Mouse (Mus musculus): ENCODE results near the gene Kifc5b. TPM values are rescaled to one million over a fixed set of nuclear protein-coding genes. Genes with fewer than 3 reads are reported as not detected.

Kifc5b gene
- 9.9 and 15.7 TPM in 2 replicates for polyA plus RNA-seq (2012; rRNA removed)

DNA sequence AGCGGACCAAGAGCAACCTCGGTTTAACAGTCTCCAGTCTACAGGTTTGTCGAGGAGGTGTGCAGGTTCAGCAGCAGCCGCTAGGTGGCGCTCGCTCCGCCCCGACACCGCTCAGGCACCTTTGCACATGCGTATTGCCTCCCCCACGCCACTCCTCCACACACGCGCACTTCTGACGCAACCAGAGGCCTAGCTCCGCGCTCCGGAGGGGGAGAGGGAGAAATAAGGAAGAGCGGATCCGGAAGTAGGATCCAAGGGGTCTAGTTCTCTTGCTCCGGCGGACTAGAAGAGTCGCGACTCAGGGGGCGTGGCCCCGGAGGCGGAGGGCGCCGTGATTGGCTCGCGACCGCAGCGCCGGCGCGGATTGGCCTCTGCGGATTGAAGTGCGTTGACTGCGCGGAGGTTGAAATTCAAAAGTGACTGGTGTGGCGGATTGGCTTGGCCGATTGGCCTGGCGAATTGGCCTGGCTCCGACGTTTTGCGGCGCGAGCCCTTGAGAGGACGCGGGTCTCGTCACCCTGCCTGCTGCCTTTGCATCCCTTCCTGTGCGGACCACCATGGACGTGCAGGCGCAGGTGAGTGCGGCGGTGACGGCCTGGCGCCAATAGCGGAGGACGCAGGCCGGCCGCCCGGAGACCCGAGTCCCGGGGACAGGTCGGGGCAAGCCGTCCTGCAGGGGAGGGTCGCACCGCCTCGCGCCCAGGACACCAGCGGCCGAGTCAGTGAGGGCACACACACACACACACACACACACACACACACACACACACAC is at the start of gene Kifc5b:
Kifc5b (plus strand) TSS at position 381 of the 772 bp plus-strand sequence.
- peak; percentile 100 for DNase-seq (ENCODE audit: low read depth)
- no peak for TF ChIP-seq POLR2A (IDR thresholded peaks at IDR 0.05; ENCODE audit: borderline replicate concordance, extremely low read depth, insufficient read depth, insufficient read length, poor library complexity, severe bottlenecking)
- peak; percentile 100 for TF ChIP-seq CTCF (IDR thresholded peaks at IDR 0.05; ENCODE audit: borderline replicate concordance, extremely low read depth, insufficient read depth, insufficient read length)

DNA sequence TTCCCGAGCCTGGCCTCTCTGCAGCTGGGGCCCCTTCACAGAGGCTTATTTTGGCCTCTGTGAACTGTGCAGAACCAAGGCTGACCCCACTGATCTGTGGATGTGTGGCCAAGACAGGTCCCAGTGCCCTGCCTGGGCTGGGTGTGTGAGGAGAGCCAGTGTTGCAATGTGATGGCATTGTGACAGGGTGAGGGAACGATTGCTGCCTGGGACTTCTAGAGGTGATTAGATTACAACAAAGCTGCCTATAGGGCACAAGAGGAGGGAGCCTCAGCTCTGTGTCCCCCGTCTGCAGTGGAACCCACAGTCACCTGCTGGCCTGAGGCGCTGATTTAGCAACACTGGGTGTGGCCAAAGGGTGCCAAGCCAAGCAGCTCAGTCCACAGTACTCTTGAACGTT is 48.1 kb upstream of the Kifc5b start:
- DNase-seq (ENCODE audit: low read depth) = no peak
- TF ChIP-seq CTCF (IDR thresholded peaks at IDR 0.05; ENCODE audit: borderline replicate concordance, extremely low read depth, insufficient read depth, insufficient read length) = no peak
- TF ChIP-seq POLR2A (IDR thresholded peaks at IDR 0.05; ENCODE audit: borderline replicate concordance, extremely low read depth, insufficient read depth, insufficient read length, poor library complexity, severe bottlenecking) = no peak

DNA sequence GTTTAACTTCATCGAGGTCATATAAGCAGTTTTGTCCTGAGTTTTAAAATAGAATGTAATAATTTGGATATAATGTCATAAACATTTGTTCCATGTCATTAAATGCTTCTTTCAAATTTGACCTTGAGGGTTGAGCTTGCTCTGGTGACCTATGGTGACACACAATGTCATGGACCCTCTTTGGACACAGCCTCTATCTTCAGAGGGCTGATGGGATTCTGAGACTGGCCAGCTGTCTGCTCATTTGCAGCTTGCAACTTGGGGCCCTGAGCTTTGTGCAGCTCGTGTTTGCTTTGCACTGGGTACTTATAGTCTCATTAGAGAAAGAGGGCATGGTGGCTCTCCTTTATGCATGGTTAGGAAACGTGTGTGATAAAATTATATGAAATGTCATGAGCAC is 44.0 kb upstream of the Kifc5b start:
- TF ChIP-seq CTCF (IDR thresholded peaks at IDR 0.05; ENCODE audit: borderline replicate concordance, extremely low read depth, insufficient read depth, insufficient read length) = no peak
- no peak for TF ChIP-seq POLR2A (IDR thresholded peaks at IDR 0.05; ENCODE audit: borderline replicate concordance, extremely low read depth, insufficient read depth, insufficient read length, poor library complexity, severe bottlenecking)
- DNase-seq (ENCODE audit: low read depth) = no peak

DNA sequence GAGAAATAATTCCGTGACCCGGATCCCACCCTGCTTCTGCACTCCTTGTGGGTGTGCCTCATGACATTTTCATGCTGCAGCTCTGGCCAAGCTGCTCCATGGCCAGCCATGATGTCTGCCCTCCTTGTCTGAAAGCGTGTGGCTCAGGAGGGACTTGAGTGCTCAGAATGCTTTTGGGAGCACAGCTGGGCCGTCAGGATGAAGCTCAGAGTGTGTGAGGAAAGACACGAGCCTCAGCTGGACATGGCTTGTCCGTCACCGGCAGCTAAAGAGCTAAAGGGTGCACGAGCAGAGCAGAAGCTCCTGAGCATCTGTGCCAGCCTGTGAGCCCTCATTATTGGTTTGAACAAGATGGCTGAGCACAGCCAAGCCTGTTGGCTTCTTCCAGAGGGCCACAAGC is 43.4 kb upstream of the Kifc5b start:
- no peak for DNase-seq (ENCODE audit: low read depth)
- TF ChIP-seq CTCF (IDR thresholded peaks at IDR 0.05; ENCODE audit: borderline replicate concordance, extremely low read depth, insufficient read depth, insufficient read length) (no peak), POLR2A (IDR thresholded peaks at IDR 0.05; ENCODE audit: borderline replicate concordance, extremely low read depth, insufficient read depth, insufficient read length, poor library complexity, severe bottlenecking) (no peak)

DNA sequence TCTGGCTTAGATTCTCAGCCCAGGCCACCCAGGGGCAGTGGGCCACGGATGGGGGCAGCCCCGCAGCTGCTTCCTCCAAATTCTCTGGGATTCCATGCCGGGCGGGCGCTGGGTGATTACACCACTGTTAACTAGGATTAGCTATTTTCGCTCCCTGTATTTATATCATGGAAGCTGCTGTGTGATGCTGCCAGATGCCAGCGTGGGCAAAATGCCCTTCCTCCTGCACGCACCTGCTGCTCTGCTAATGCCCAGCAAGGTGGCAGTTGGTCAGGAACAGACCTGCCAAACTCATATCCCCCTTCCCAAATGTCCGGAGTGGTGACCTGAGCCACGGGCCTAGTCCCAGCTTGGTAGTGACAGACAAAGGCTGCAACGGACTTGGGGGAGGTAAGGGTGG is 42.3 kb upstream of the Kifc5b start:
- peak; percentile 6 for DNase-seq (ENCODE audit: low read depth)
- TF ChIP-seq POLR2A (IDR thresholded peaks at IDR 0.05; ENCODE audit: borderline replicate concordance, extremely low read depth, insufficient read depth, insufficient read length, poor library complexity, severe bottlenecking) (no peak), CTCF (IDR thresholded peaks at IDR 0.05; ENCODE audit: borderline replicate concordance, extremely low read depth, insufficient read depth, insufficient read length) (no peak)

DNA sequence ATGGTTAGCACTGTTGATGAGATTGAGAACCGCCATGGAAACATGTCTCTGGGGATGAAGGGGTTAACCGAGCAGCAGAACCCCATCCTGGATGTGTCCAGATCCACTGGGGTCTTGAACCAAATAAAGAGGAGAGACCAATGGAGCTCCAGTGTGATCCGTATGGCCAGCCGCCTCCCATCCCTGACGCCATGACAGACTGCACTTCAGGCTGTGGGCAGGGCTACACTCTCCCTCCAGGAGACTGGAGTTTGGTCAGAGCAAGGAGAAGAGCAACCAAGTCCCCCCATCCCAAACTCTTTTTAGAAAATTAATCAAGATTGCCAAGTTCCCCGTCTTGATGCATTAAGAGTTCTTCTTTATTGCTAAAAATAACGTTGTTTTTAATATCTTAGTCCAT is 39.0 kb upstream of the Kifc5b start:
- no peak for DNase-seq (ENCODE audit: low read depth)
- TF ChIP-seq CTCF (IDR thresholded peaks at IDR 0.05; ENCODE audit: borderline replicate concordance, extremely low read depth, insufficient read depth, insufficient read length) = no peak
- TF ChIP-seq POLR2A (IDR thresholded peaks at IDR 0.05; ENCODE audit: borderline replicate concordance, extremely low read depth, insufficient read depth, insufficient read length, poor library complexity, severe bottlenecking) = no peak

DNA sequence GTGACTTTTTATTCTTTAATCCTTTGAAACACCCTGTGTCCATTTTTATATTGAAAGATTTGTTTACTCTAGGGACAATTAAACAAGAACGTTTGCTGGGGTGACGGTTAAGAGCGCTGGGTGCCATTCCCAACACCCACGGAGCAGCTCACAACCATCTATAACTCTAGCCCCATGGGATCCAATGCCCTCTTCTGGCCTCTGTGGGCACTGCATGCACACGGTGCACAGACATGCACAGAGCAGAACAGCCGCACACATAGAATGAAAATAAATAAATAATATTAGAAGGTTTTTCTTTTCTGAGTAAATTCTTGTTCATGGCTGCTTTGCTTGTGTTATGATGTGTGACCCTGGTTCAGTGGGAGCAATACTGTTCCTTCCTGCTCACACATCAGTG is 37.7 kb upstream of the Kifc5b start:
- TF ChIP-seq POLR2A (IDR thresholded peaks at IDR 0.05; ENCODE audit: borderline replicate concordance, extremely low read depth, insufficient read depth, insufficient read length, poor library complexity, severe bottlenecking) = no peak
- DNase-seq (ENCODE audit: low read depth) = no peak

DNA sequence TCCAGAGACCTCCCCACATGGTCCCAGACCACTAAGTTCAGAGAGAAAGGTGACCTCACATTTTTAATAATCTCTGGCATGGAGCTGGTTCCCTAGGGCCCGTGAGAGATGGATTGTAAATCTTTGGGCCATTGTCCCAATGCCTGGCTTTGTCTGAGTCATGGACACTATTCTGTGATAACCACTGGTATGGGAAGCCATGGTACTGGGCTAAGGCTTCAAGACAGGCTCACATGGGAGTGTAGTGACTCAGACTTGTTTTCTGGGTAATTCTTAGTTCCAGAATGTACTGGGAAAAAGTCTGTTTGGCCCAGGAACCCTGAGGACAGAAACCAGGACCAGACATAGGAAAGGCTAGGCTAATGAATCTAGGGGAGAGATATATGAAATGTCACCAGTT is 34.2 kb upstream of the Kifc5b start:
- TF ChIP-seq POLR2A (IDR thresholded peaks at IDR 0.05; ENCODE audit: borderline replicate concordance, extremely low read depth, insufficient read depth, insufficient read length, poor library complexity, severe bottlenecking) (no peak), CTCF (IDR thresholded peaks at IDR 0.05; ENCODE audit: borderline replicate concordance, extremely low read depth, insufficient read depth, insufficient read length) (no peak)
- DNase-seq (ENCODE audit: low read depth) = no peak

DNA sequence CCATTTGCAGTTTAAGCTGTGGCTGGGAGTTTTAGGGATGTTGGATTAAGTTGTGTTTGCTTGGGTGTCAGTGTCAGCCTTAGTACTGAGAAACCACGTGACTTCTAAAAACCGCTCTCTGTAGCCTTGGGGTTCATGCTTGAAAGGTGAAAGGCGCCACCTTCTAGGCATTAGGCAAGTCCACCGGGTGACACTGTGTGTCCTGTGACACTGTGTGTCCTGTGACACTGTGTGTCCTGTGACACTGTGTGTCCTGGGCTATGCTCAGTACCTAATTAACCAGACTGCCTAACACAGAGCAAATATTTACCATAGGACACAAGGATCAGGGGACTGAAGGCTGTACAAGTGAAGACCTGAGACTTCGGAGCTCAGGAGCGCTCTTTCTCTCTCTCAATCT is 33.3 kb upstream of the Kifc5b start:
- TF ChIP-seq POLR2A (IDR thresholded peaks at IDR 0.05; ENCODE audit: borderline replicate concordance, extremely low read depth, insufficient read depth, insufficient read length, poor library complexity, severe bottlenecking) (no peak), CTCF (IDR thresholded peaks at IDR 0.05; ENCODE audit: borderline replicate concordance, extremely low read depth, insufficient read depth, insufficient read length) (no peak)
- DNase-seq (ENCODE audit: low read depth) = no peak

DNA sequence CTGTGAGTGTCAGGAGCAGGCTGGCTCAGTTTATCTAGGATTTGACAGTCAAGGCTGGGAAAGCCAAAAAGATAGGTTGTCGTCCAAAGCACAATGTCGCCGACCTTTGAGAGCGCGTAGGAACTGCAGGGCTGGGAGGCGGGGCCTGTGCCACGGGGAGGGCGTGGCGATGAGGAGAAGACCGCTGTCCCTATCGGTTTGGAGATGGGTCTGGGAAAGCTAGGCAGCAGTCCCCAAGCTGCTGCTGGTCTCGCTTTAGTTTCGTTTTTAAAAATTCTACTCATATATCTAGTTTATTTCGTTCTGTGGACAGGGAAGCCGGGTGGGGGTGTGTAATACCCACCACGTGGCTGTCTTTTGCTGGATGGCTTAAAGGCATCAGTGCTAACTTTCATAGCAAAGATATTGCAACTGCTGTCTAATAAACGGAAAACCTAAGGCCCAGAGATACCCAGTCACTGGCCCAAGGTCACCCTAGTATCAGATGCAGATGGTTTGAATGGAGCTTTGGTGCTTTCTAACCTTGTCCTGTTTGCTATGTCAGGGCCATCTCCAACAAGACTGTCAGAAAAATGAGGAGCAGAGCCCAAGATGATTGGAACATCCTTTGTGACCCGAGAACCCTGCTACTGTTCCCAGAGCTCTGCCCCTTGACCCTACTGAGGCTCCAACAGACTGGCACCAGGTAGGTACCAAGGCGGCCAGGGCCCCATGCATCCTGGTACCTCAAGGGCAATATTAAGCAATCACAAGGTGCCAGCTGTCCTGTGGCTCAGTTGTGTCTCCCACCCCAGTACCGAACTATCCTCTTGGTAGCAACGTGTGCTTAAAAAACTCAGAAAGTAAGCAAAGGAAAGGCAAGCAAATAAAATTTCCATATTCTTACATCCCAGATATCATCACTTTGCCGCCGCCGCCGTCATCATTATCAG is 31.6 kb upstream of the Kifc5b start:
- TF ChIP-seq CTCF (IDR thresholded peaks at IDR 0.05; ENCODE audit: borderline replicate concordance, extremely low read depth, insufficient read depth, insufficient read length) = peak; percentile 29; the same call in 1 of the 2 replicates
- TF ChIP-seq POLR2A (IDR thresholded peaks at IDR 0.05; ENCODE audit: borderline replicate concordance, extremely low read depth, insufficient read depth, insufficient read length, poor library complexity, severe bottlenecking) = no peak
- DNase-seq (ENCODE audit: low read depth) = peak; percentile 79

DNA sequence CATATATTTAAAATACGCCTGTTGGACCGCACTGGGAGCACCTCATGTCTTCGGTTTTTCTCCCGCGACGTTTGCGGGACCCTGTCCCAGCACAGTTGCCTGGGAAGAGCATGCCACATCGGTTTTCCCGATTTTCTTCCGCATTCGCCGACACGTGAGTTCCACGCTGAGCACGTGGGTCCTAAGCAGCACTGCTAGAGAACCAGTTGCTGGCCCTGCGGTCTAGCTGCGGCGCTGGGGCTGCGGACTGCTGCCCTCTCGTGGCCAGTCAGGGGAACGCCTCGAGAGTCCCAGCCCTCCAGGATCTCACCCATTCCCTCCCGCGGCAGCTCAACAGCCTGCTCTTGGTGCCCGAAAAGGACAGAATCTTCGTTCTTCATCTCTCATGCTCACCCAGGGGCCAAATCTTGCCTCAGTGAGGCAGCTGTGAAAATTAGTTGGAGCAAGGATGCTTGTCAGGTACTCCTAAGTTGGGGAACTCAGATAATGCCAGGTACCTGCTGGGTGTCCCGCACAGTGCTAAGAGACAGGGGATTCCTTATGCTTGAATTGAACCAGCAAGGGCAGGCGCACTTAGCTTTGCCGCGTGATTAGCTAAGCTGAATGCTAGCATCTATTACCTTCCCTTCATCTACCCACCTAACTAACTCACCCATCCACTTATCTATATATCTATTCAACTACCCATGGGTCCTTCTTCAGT is 30.7 kb upstream of the Kifc5b start:
- peak; percentile 100 for TF ChIP-seq CTCF (IDR thresholded peaks at IDR 0.05; ENCODE audit: borderline replicate concordance, extremely low read depth, insufficient read depth, insufficient read length)
- TF ChIP-seq POLR2A (IDR thresholded peaks at IDR 0.05; ENCODE audit: borderline replicate concordance, extremely low read depth, insufficient read depth, insufficient read length, poor library complexity, severe bottlenecking) = no peak
- DNase-seq (ENCODE audit: low read depth) = peak; percentile 93
